Mouse (Mus musculus) cerebellum, postnatal 36 days (tissue): ENCODE measurements at regions not wholly inside any gene's neighbourhood (a gene's known extent, or its start where the extent isn't known, plus 50 kb on each side); places are given as distances from the start of the nearest gene placed in this dataset.
A peak's percentile ranks its signal among the peaks of the same experiment; 100 is the strongest.

ENCODE experiments used
- DNase-seq, 2 experiments: peaks; one replicate each; pipeline ENCODE4 v3.0.0; 2021 to 2022; ENCODE audit warnings: mixed read lengths in 2 of 2

- no peak for DNase-seq
Measured at GRCm38 (mm10) chr10:65716914-65717610, 1378.9 kb upstream of the Jmjd1c start.

GRCm38 (mm10) chr10:65722496-65722895, 1373.4 kb upstream of the Jmjd1c start:
- DNase-seq, result no peak

DNA sequence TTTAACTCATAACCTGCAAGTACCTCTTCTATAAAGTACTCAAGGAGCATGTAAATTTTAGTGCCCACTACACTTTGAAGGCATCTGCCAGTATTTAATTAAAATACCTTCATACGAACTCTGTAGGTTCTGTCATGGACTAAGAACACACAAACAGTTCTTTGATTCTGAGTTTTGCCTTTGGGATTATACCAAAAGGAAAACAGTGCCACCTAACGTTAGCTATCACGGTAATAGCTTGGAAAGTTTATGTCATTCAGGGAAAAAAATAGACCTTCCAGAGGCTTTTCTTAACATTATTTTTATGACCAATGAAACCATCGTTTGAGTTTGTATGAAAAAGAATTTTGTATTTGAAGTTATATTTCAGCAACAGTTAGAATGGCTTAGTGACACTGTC, 1326.5 kb upstream of the Jmjd1c start:
- no peak for DNase-seq

DNA sequence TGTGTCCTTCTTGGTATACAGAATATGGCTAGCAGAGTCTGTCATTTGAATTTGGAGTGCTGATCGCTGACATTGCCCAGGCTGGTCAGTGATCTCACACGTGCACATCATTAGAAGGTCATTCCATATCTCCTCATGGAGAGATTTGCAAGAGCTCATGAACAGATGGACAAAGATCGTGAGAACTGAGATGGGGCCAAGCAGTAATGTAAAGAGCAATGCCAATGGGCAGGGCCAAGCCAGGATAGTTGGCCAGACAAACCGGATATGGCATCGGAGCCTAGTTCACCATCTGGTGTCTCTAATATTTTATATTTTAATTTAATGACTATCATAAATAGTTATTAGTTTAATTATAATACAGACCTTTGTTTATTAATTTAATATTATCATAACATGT, 1324.0 kb upstream of the Jmjd1c start:
- DNase-seq, result peak; percentile 39 to 40

DNA sequence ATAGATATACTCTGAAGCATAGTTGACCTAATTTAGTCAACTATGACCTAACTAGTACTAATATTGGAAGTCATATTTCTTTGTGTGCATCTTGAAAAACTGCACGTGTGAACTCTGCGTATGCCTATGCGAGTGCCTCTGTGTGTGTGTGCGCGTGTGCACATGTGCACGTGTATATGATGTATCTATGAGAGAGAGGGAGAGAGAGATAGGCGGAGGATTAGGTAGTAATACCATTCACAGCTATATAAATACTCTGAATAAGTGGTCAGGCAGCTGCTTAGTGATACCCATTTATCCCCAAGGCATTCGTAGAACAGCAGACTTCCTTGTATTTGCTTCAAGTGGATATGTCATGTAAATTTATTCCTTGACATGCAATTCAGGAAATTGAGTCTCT, 1310.9 kb upstream of the Jmjd1c start:
- no peak for DNase-seq
